Mouse (Mus musculus) cortical plate, adult 2 months (tissue): ENCODE data around the gene Gm42421.

ENCODE experiments used
- CTCF ChIP-seq: fragments of 200-500 bp; IDR thresholded peaks from 2 replicates; pipeline ENCODE4 v1.5.1; 2011; ENCODE audit warnings: mild to moderate bottlenecking, control low read depth, low read length; ENCODE audit not compliant: insufficient read depth; ENCODE audit errors: extremely low read depth
- POLR2A ChIP-seq: fragments of 200-500 bp; IDR thresholded peaks from 2 replicates; pipeline ENCODE4 v1.6.1; 2011; ENCODE audit warnings: mild to moderate bottlenecking, low read length, control low read depth; ENCODE audit not compliant: insufficient read depth; ENCODE audit errors: extremely low read depth

- TF ChIP-seq CTCF = no peak
- TF ChIP-seq POLR2A = no peak
Observed at GRCm38 (mm10) chr5:143965586-143966345, 37.8 kb downstream of the Gm42421 start.
